Mouse (Mus musculus) limb, embryonic 15.5 days (tissue): ENCODE results near the gene Luc7l3. TPM values are rescaled to one million over a fixed set of nuclear protein-coding genes. Genes with fewer than 3 reads are reported as not detected.
A peak's percentile ranks its signal among the peaks of the same experiment; 100 is the strongest.

Source experiments
- ATAC-seq: fragments of 200-750 bp; cut with Nextera tagmentation; 2 replicates; pipeline ENCODE4 v1.8.0; 2017; ENCODE audit warnings: low read depth, moderate TSS enrichment; ENCODE audit not compliant: insufficient number of reproducible peaks, low FRiP score, low TSS enrichment
- H3K27ac ChIP-seq: fragments of 300-500 bp; sonication (generic); 2 replicates; pipeline ENCODE4 v1.5.1; 2015; ENCODE audit warnings: moderate library complexity, mild to moderate bottlenecking, inconsistent platforms
- H3K27me3 ChIP-seq: fragments of 300-500 bp; sonication (generic); 2 replicates; pipeline ENCODE4 v1.6.1; 2015; ENCODE audit warnings: inconsistent platforms
- H3K36me3 ChIP-seq: fragments of 300-500 bp; sonication (generic); 2 replicates; pipeline ENCODE4 v1.6.1; 2015; ENCODE audit warnings: inconsistent platforms
- H3K4me1 ChIP-seq: fragments of 300-500 bp; sonication (generic); 2 replicates; pipeline ENCODE4 v1.6.1; 2015; ENCODE audit warnings: inconsistent platforms
- H3K4me2 ChIP-seq: fragments of 300-500 bp; sonication (generic); 2 replicates; pipeline ENCODE4 v1.6.1; 2015; ENCODE audit warnings: mild to moderate bottlenecking, inconsistent platforms
- H3K4me3 ChIP-seq: fragments of 300-500 bp; sonication (generic); 2 replicates; pipeline ENCODE4 v1.5.1; 2015; ENCODE audit warnings: mild to moderate bottlenecking, inconsistent platforms
- H3K9ac ChIP-seq: fragments of 300-500 bp; sonication (generic); 2 replicates; pipeline ENCODE4 v1.6.1; 2015; ENCODE audit warnings: inconsistent platforms
- H3K9me3 ChIP-seq: fragments of 300-500 bp; sonication (generic); 2 replicates; pipeline ENCODE4 v1.6.1; 2016; ENCODE audit warnings: inconsistent platforms
- WGBS: fragments of 180-500 bp; shearing (Covaris S2); methylation state at CpG from one replicate; pipeline ENCODE4 v1.1.7; 2015; 5-methylcytosine and 5-hydroxymethylcytosine counted together
- polyA plus RNA-seq: library from polyadenylated mRNA; unstranded; fragments of >200 nt; fragmentation: Nextera tagmentation; extraction: Ambion mirVana; gene quantifications from 2 replicates; pipeline ENCODE4 v1.2.1, GENCODE M21; 2015

Luc7l3 gene
- polyA plus RNA-seq, 1 experiment from 2014 or later, result 105 TPM

DNA sequence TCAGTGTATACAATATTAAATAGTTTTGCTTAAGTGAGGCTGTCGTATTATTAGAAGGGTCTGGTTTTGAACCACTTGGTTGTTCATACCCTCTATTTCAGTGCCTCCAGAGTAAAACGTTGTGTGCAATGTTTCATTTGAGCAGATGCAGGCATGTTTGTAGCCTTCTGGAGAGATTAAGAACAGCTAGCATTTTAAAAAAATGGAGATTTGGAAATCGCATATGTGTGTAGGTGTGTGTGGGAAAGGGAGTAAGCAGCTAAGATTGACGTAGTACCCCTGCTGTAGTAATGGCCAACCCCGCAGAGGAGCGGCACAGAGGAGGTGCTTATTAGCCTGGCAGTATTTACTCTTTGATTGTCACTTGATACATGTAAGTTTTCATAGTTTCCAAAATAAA, 10.9 kb upstream of the Luc7l3 start:
- peaks cover 29% of the 10 kb centered on the region for H3K36me3 ChIP-seq
- WGBS, result 86% methylated on average over 6 of the region's 6 CpGs
- H3K4me2 ChIP-seq, result no peak overlapping the region
- no peak overlapping the region for H3K27ac ChIP-seq
- H3K27me3 ChIP-seq, result no peaks in the 10 kb centered on the region
- no peak for ATAC-seq
- peaks cover 13% of the 10 kb centered on the region; the same call in 1 of the 2 replicates for H3K4me1 ChIP-seq
- H3K9me3 ChIP-seq, result no peaks in the 10 kb centered on the region
- H3K4me3 ChIP-seq, result no peak overlapping the region
- no peak overlapping the region for H3K9ac ChIP-seq

DNA sequence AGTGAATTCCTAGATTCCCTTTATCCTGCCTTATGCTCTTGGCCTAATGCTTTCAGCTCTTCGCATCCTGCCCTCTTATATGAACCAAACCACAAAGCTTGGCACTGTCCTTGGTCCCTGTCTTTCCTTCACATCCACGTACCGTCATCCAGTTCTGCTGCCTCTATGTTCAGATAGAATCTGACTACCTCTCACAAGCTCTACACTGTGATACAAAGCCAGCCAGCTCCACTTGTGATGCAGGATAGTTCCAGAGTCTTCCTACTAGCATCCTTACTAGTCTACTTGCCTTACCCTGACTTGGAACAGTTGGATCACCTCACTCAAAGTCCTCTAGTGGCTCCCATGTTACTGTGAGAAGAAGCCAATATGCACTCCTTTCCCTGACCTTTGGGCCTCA, 8.4 kb upstream of the Luc7l3 start:
- Histone ChIP-seq H3K27ac (no peak overlapping the region), H3K4me2 (no peak overlapping the region), H3K36me3 (peaks cover 11% of the 10 kb centered on the region), H3K4me3 (no peak overlapping the region), H3K27me3 (no peaks in the 10 kb centered on the region), H3K9me3 (no peaks in the 10 kb centered on the region), H3K4me1 (peaks cover 20% of the 10 kb centered on the region), H3K9ac (no peak overlapping the region)
- ATAC-seq, result no peak
- 92% methylated on average over 3 of the region's 3 CpGs for WGBS

DNA sequence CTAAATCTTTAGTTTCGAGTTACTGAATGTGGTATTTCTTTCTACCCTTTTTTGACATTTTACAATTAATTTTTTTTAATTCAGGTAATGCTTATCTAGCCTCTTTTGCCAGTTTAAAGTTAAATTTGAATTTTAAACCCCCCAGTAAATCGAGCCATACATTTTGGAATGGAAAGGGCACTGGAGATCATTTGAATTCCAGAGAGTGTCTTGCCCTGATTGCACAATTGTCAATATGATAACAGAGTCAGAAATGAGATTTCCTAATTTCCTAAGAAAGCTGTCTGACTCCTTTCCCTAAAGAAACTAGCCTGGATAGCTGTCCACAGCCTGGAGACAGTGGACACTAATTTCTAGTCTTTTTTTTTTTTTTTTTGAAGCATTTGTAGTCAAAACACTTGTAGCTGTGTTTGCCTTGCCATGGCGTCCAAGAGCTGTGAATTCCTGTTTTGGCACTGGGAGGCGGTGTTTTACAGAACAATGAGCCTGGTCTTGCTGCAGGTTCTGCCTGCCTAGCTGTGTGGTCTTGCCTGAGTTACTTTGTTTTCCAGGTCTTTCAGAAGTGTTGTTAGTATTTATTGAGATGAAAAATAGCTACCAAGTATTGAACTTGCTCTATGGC, 7.6 kb upstream of the Luc7l3 start:
- Histone ChIP-seq H3K36me3 (peaks cover 5% of the 10 kb centered on the region), H3K27me3 (no peaks in the 10 kb centered on the region), H3K9me3 (no peaks in the 10 kb centered on the region), H3K4me1 (peaks cover 20% of the 10 kb centered on the region), H3K27ac (no peak overlapping the region), H3K9ac (no peak overlapping the region), H3K4me2 (peak overlapping the region; percentile 61), H3K4me3 (no peak overlapping the region)
- 51% methylated on average over 4 of the region's 4 CpGs for WGBS
- no peak for ATAC-seq

DNA sequence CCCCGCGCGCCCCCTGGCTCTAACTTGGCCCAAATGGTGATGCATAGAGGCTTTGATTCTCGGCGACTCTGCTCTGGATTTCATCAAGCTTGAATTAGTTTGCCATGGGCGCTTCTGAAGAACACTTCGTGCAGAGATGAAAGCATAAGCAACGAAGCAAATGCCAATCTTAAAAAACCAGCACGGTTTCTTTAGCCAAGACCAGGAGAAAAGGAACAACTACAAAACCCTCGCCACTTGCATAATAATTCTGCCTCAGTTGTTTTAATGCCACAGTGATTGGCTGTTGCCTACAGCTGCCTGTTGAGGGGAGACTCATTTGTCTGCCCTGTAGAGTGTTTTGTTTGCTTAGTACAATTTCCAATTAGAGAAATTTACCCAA, 6.8 kb upstream of the Luc7l3 start:
- Histone ChIP-seq H3K4me1 (peaks cover 20% of the 10 kb centered on the region), H3K9me3 (no peaks in the 10 kb centered on the region), H3K4me3 (peak overlapping the region; percentile 77), H3K4me2 (peak overlapping the region; percentile 61), H3K36me3 (no peaks in the 10 kb centered on the region), H3K27ac (peak overlapping the region; percentile 98), H3K9ac (peak overlapping the region; percentile 93), H3K27me3 (no peaks in the 10 kb centered on the region)
- ATAC-seq, result no peak
- WGBS, result 0% methylated on average over 9 of the region's 10 CpGs

DNA sequence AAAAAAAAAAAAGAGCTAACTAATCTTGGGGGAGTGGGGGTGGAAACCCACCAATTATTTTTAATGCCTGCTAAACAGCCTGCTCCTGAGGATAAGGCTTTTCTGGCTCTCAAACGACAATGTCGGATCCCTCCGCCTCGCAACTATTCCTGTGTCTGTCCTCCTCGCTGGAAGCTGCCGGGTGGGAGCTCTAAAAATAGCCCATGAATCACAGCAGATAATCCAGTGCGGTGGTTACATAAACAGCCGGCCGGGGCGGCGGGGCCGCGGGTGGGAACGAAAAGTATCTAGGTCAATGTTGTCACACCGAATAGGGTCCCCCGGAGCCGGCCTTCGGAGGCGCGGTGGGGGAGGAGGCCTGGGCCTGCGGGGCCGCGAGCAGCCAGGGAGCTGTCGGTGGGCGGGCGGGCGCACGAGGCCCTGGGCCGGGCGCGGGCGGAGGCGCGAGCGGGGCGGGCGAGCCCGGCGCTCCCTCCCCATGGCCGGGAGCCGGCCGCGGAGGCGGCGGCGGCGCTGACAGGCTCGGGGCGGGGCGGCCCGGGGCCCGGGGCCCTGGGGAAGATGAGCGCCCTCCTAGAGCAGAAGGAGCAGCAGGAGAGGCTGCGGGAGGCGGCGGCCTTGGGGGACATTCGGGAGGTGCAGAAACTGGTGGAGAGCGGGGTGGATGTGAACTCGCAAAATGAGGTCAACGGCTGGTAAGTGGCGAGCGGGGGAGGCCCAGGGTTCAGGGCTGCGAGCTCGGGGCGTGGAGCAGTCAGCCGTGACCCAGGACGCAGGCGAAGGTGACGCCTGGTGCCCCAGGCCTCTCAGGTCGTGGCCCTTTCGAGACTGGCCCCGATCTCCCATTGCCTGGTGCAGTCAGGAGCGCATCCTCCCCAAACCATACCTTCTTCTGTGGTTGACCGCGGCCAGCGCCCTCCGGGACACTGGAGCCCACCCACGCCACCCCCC, 6.2 kb upstream of the Luc7l3 start, which contains the start of gene Ankrd40:
Gene Ankrd40 (plus strand): TSS at position 309 of the 951 bp plus-strand sequence.
- H3K9ac ChIP-seq, result peak within 1 kb of the TSS; percentile 93
- H3K9me3 ChIP-seq, result no peaks in the 10 kb centered on the region
- no peaks in the 10 kb centered on the region for H3K27me3 ChIP-seq
- peaks cover 20% of the 10 kb centered on the region for H3K4me1 ChIP-seq
- peak; percentile 87 for ATAC-seq
- H3K4me2 ChIP-seq, result peak within 1 kb of the TSS; percentile 61
- H3K4me3 ChIP-seq, result peak within 1 kb of the TSS; percentile 77
- peak within 1 kb of the TSS; percentile 98 for H3K27ac ChIP-seq
- H3K36me3 ChIP-seq, result no peaks in the 10 kb centered on the region
- under 1% methylated on average over 58 of the region's 78 CpGs for WGBS

DNA sequence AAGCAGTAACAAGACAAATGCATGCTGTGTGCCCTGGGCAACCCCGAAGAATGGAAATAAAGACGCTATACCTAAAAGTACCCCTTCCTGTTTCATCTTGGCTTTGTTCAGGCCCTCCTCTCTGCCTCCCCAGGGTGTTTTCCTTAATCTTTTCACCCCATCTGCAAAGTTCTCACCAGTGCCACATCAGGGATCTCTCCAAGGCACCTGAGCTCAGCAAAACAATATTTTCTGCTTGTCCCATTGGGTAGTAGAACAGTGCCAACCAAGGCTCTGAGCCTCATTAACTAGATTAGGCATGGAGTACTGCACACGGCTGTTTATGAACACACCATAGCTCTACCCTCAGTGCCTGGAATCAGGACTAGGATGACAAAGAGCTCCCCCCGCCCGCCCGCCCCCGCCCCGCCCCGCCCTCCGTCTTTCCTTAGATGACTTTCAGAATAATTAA, 5.2 kb upstream of the Luc7l3 start:
- Histone ChIP-seq H3K27me3 (no peaks in the 10 kb centered on the region), H3K27ac (peak overlapping the region; percentile 76), H3K4me2 (peak overlapping the region; percentile 61), H3K36me3 (no peaks in the 10 kb centered on the region), H3K9me3 (no peaks in the 10 kb centered on the region), H3K4me1 (peaks cover 24% of the 10 kb centered on the region), H3K4me3 (peak overlapping the region; percentile 77), H3K9ac (no peak overlapping the region)
- no peak for ATAC-seq
- 7% methylated on average over 10 of the region's 10 CpGs for WGBS

DNA sequence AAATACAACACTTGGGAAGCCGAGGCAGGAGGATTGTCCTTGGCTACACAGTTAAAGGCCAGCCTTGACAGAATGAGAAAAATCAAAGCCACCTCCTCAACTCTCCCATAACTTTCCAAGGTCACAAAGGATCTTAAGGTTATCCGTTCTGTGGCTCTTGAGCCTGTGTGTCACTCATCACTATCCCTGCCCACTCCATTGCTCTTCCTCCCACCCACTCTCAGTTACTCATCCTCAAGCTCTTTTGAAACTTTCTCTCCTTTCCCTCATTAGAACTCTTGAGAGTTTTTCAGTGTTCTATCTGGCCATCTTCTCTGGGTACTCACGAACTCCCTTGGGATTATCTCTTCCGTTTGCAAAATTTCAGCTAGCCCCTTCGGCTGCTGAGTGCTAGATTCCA, 2.8 kb upstream of the Luc7l3 start:
- Histone ChIP-seq H3K4me1 (peaks cover 23% of the 10 kb centered on the region), H3K27me3 (no peaks in the 10 kb centered on the region), H3K36me3 (no peaks in the 10 kb centered on the region), H3K9me3 (no peaks in the 10 kb centered on the region), H3K4me3 (no peak overlapping the region), H3K4me2 (no peak overlapping the region), H3K27ac (no peak overlapping the region), H3K9ac (no peak overlapping the region)
- no peak for ATAC-seq
- 86% methylated on average over 5 of the region's 5 CpGs for WGBS

DNA sequence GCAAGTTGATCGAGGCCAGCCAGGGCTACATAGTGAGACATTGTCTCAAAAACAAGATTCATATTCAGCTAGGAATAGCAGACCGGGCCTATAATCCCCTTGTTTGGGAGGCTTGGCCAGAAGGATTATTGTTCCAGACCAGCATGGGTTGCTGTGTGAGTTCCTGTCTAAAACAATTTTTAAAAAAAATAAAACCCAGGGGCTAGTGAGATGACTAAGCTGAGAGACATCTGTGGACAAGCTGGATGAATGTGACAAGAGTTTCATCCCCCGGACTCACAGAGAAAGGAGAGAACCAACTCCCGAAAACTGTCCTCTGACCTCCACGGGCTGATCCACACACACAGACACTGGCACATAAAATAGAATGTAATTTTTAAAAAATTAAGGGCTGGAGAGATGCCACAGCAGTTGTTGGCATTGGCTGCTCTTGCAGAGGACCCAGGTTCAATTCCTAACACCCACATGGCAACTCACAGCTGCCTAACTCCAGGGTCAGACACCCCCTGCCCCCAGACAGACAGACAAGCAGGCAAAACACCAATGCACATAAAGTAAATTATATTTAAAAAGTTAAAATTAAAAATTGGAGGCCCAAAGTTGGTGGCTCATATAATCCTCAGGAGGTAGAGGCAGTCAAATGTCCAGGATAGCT, 1.6 kb upstream of the Luc7l3 start:
- 82% methylated on average over 5 of the region's 5 CpGs for WGBS
- peaks cover 18% of the 10 kb centered on the region for H3K4me1 ChIP-seq
- no peaks in the 10 kb centered on the region for H3K36me3 ChIP-seq
- H3K4me2 ChIP-seq, result no peak overlapping the region
- no peak for ATAC-seq
- H3K9ac ChIP-seq, result no peak overlapping the region
- H3K27me3 ChIP-seq, result no peaks in the 10 kb centered on the region
- no peak overlapping the region for H3K27ac ChIP-seq
- H3K4me3 ChIP-seq, result no peak overlapping the region
- H3K9me3 ChIP-seq, result no peaks in the 10 kb centered on the region

DNA sequence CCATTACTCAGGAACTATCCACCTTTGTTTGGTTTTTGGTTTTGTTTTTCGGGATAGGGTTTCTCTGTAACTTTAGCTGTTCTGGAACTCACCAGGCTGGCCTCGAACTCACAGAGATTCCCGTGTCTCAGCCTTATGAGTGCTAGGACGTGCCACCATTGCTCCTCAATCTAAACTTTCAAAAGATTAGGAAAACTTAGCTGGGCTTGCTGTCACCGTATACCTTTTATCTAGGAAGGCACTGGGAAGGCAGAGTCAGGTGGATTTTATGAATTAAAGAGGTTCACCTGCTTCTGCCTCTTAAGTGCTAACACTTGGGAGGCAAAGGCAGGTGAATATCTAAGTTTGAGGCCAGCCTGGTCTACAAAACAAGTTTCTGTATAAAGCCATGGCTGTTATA, 848 bp upstream of the Luc7l3 start:
- no peaks in the 10 kb centered on the region for H3K9me3 ChIP-seq
- H3K36me3 ChIP-seq, result 0 out of 2 replicates have a peak, but pooled peaks cover 3% of the 10 kb centered on the region
- WGBS, result 37% methylated on average over 5 of the region's 5 CpGs
- no peak overlapping the region for H3K9ac ChIP-seq
- H3K4me2 ChIP-seq, result peak overlapping the region; percentile 56
- no peaks in the 10 kb centered on the region for H3K27me3 ChIP-seq
- H3K4me3 ChIP-seq, result peak overlapping the region; percentile 86; the same call in 1 of the 2 replicates
- H3K4me1 ChIP-seq, result peaks cover 25% of the 10 kb centered on the region
- H3K27ac ChIP-seq, result peak overlapping the region; percentile 99
- ATAC-seq, result no peak

DNA sequence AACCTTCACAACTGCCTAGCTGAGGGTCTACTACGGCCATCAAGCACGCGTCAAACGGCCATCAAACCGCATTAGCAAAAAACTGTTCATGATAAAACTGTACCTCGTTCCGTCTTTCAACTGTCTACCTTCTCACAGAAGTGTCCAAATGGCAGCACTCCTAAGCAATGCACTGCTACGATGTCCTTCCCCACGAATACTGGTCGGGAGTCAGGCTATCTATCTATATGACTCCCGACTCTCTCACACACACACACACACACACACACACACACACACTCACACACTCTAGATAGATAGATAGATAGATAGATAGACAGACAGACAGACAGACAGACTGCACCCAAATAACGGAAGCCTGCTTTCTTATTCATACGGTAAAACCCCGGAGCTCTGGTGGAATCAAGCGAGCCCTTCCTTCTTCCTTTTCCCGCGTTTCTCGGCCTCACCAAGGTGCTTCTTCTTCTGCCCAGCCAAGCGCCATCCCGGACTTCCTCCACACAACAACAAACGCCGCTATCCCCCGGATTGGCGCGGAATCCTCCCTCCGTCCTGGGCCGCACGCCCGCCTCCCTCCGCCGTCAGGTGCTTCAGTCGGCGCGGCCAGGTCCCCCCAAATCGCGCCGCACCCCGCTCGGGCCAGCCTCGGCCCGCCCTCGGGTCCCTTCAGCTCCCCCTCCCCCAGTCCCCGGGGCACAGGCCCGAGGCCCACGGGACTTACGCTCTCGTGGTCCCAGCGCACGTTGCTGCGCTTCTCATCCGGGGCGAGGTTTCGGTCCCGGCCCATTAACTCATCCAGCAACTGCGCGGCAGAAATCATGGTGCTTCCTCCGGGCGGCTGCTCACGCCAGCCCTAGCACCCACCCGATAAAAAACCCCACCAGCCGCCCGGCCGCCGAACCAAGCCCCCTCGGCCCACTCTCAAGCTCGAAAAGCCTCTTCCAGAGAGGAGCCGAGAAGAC, 538 bp downstream of the Luc7l3 start:
- Histone ChIP-seq H3K4me3 (peak overlapping the region; percentile 86), H3K27ac (peak overlapping the region; percentile 99), H3K27me3 (no peaks in the 10 kb centered on the region), H3K4me2 (peak overlapping the region; percentile 61), H3K9me3 (no peaks in the 10 kb centered on the region), H3K4me1 (peaks cover 23% of the 10 kb centered on the region; the same call in 1 of the 2 replicates), H3K36me3 (0 out of 2 replicates have a peak, but pooled peaks cover 3% of the 10 kb centered on the region), H3K9ac (peak overlapping the region; percentile 93)
- ATAC-seq, result peak; percentile 57
- under 1% methylated on average over 67 of the region's 67 CpGs for WGBS

DNA sequence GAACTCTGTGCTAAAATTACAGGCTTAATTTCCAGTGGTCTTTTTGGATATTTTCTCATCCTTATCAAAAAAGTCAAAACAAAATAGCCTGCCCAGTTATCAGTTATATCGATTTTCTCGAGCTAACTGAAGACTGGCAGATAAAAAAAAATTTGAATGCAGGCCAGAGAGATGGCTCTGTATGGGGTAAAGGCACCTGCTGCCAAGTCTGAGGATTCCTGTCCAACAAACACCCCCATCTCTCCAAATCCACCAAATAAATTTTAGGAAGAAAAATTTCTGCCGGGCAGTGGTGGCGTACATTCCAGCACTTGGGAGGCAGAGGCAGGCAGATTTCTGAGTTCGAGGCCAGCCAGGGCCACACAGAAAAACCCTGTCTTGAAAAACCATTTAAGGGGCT, 3.7 kb downstream of the Luc7l3 start:
- Histone ChIP-seq H3K36me3 (0 out of 2 replicates have a peak, but pooled peaks cover 3% of the 10 kb centered on the region), H3K9me3 (no peaks in the 10 kb centered on the region), H3K9ac (no peak overlapping the region), H3K27ac (no peak overlapping the region), H3K27me3 (no peaks in the 10 kb centered on the region), H3K4me3 (no peak overlapping the region), H3K4me2 (no peak overlapping the region), H3K4me1 (peaks cover 27% of the 10 kb centered on the region; the same call in 1 of the 2 replicates)
- 83% methylated on average over 5 of the region's 5 CpGs for WGBS
- no peak for ATAC-seq
